Mouse (Mus musculus) brown adipose tissue, adult 24 weeks (tissue): Measurements from ENCODE around the gene Adcy6. TPM values are rescaled to one million over a fixed set of nuclear protein-coding genes. Genes with fewer than 3 reads are reported as not detected.

ENCODE experiments used
- H3K27ac ChIP-seq: fragments of 200-500 bp; replicated peaks from 2 replicates; pipeline ENCODE4 v1.5.1; 2012; ENCODE audit warnings: low read depth, mild to moderate bottlenecking, low read length
- H3K4me1 ChIP-seq: fragments of 200-500 bp; 2 replicates; pipeline ENCODE4 v1.6.1; 2012; ENCODE audit warnings: low read length, mixed read lengths; ENCODE audit not compliant: control insufficient read depth, insufficient read depth, insufficient read length
- H3K4me3 ChIP-seq: fragments of 200-500 bp; 2 replicates; pipeline ENCODE4 v1.5.1; 2012; ENCODE audit warnings: low read depth, mild to moderate bottlenecking, low read length, moderate library complexity; ENCODE audit not compliant: insufficient read depth
- polyA plus RNA-seq: library from polyadenylated mRNA; stranded (reverse); fragments of >200 nt; gene quantifications from 2 replicates; pipeline ENCODE4 v1.2.4, GENCODE M21; 2012; ENCODE audit not compliant: missing spikeins, insufficient read depth, insufficient read length

The Adcy6 gene
- polyA plus RNA-seq: 37.3 and 42.5 TPM in 2 replicates

GRCm38 (mm10) chr15:98609331-98610130 is at the start of gene Adcy6:
TSS of gene Adcy6 (minus strand) at chr15:98610076.
- Histone ChIP-seq H3K27ac (peak within 1 kb of the TSS; percentile 89), H3K4me3 (peak within 1 kb of the TSS; percentile 95), H3K4me1 (peaks cover 8% of the 10 kb centered on the region; the same call in 1 of the 2 replicates)

- H3K27ac ChIP-seq: no peak overlapping the region
- no peak overlapping the region for H3K4me3 ChIP-seq
- no peaks in the 10 kb centered on the region for H3K4me1 ChIP-seq
Observed at GRCm38 (mm10) chr15:98656982-98657751, 47.3 kb upstream of the Adcy6 start.

GRCm38 (mm10) chr15:98652174-98652573 is 42.3 kb upstream of the Adcy6 start:
- Histone ChIP-seq H3K27ac (no peak overlapping the region), H3K4me3 (no peak overlapping the region), H3K4me1 (no peaks in the 10 kb centered on the region)

GRCm38 (mm10) chr15:98651431-98651830 is 41.6 kb upstream of the Adcy6 start:
- no peaks in the 10 kb centered on the region for H3K4me1 ChIP-seq
- H3K27ac ChIP-seq: no peak overlapping the region

GRCm38 (mm10) chr15:98648071-98648470 is 38.2 kb upstream of the Adcy6 start:
- H3K4me1 ChIP-seq: no peaks in the 10 kb centered on the region
- no peak overlapping the region for H3K27ac ChIP-seq
- H3K4me3 ChIP-seq: no peak overlapping the region

More at GRCm38 (mm10) chr15:98651431-98651830, 41.6 kb upstream of the Adcy6 start:
- no peak overlapping the region for H3K4me3 ChIP-seq

GRCm38 (mm10) chr15:98647308-98647707 is 37.4 kb upstream of the Adcy6 start:
- Histone ChIP-seq H3K27ac (no peak overlapping the region), H3K4me1 (no peaks in the 10 kb centered on the region), H3K4me3 (no peak overlapping the region)

GRCm38 (mm10) chr15:98646737-98647136 is 36.9 kb upstream of the Adcy6 start:
- no peaks in the 10 kb centered on the region for H3K4me1 ChIP-seq
- no peak overlapping the region for H3K4me3 ChIP-seq
- no peak overlapping the region for H3K27ac ChIP-seq

GRCm38 (mm10) chr15:98645057-98646026 is 35.5 kb upstream of the Adcy6 start:
- no peak overlapping the region for H3K27ac ChIP-seq
- H3K4me1 ChIP-seq: no peaks in the 10 kb centered on the region
- H3K4me3 ChIP-seq: no peak overlapping the region

GRCm38 (mm10) chr15:98644406-98644805 is 34.5 kb upstream of the Adcy6 start:
- Histone ChIP-seq H3K27ac (no peak overlapping the region), H3K4me1 (no peaks in the 10 kb centered on the region), H3K4me3 (no peak overlapping the region)

- Histone ChIP-seq H3K4me1 (no peaks in the 10 kb centered on the region), H3K27ac (no peak overlapping the region), H3K4me3 (no peak overlapping the region)
Observed at GRCm38 (mm10) chr15:98640157-98640556, 30.3 kb upstream of the Adcy6 start.

- no peak overlapping the region for H3K27ac ChIP-seq
- H3K4me3 ChIP-seq: no peak overlapping the region
- no peaks in the 10 kb centered on the region for H3K4me1 ChIP-seq
Observed at GRCm38 (mm10) chr15:98637155-98637554, 27.3 kb upstream of the Adcy6 start.

GRCm38 (mm10) chr15:98636517-98636916 is 26.6 kb upstream of the Adcy6 start:
- Histone ChIP-seq H3K4me3 (no peak overlapping the region), H3K4me1 (no peaks in the 10 kb centered on the region), H3K27ac (no peak overlapping the region)

- peak overlapping the region; percentile 35 for H3K4me3 ChIP-seq
- no peak overlapping the region for H3K27ac ChIP-seq
Observed at GRCm38 (mm10) chr15:98635291-98635841, 25.5 kb upstream of the Adcy6 start.

GRCm38 (mm10) chr15:98634541-98635081 is 24.7 kb upstream of the Adcy6 start:
- peak overlapping the region; percentile 49 for H3K4me3 ChIP-seq
- no peak overlapping the region for H3K27ac ChIP-seq
- no peaks in the 10 kb centered on the region for H3K4me1 ChIP-seq

More at GRCm38 (mm10) chr15:98635291-98635841, 25.5 kb upstream of the Adcy6 start:
- H3K4me1 ChIP-seq: no peaks in the 10 kb centered on the region
